Mouse (Mus musculus) adrenal gland, adult 8-10 months (tissue): Measurements from ENCODE around the gene Efcab2. TPM values are rescaled to one million over a fixed set of nuclear protein-coding genes. Genes with fewer than 3 reads are reported as not detected.
"Not testable (repeated sequence)": the region's sequence is repeated elsewhere in the genome, so short reads cannot be mapped to it uniquely, and the experiment has no call there.

Experiments
- DNase-seq: peaks from one replicate; pipeline ENCODE4 v3.0.0; 2022
- total RNA-seq, 4 experiments: library from RNA; stranded (reverse); gene quantifications; 2 replicates each; pipeline ENCODE4 v1.2.4; 2022

The Efcab2 gene
- total RNA-seq, 4 experiments from 2014 or later, result 3.4 to 5.2 (median 4.1) TPM

DNA sequence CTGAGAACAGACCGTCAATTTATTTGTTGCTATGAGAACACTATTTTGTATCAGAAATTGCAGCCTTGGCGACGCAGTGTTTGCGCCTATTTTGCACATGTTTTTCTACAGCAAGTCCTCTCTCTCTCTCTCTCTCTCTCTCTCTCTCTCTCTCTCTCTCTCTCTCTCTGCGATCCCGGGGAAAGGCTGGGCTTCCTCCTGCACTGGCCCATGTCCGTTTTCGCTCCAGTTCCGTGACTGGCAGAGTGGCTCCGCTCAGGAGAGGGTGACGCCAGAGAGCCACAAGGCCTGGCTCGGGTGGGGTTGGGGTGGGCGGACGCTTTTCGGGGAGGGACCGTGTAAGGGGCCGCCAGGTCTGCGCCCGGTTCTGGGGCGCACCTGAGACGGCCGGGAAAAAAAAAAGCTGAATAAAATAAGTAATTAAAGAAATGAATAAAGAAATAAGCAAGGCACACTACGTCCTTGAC lies 407 bp upstream of the Efcab2 start:
- peak; percentile 82 for DNase-seq

- no peak for DNase-seq
Measured at GRCm38 (mm10) chr1:178406765-178407645, 1.1 kb downstream of the Efcab2 start.

DNA sequence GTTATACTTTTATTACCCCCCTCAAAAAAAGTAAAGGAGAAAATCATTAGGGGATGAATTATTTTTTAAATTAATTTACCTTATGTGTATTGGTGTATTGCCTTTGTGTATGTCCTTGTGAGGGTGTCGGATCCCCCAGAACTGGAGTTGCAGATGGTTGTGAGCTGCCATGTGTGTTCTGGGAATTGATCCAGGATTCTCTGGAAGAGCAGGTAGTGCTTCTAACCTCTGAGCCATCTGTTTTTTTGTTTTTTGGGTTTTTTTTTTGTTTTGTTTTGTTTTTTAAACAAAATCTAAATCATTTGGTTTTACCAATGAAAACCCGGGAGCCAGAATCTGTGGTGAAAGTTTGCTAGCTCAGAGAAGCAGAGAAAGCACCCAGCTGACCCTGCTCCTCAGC lies 1.8 kb downstream of the Efcab2 start:
- DNase-seq, result no peak

- peak; percentile 16 for DNase-seq
Measured at GRCm38 (mm10) chr1:178408901-178409361, 3.0 kb downstream of the Efcab2 start.

DNA sequence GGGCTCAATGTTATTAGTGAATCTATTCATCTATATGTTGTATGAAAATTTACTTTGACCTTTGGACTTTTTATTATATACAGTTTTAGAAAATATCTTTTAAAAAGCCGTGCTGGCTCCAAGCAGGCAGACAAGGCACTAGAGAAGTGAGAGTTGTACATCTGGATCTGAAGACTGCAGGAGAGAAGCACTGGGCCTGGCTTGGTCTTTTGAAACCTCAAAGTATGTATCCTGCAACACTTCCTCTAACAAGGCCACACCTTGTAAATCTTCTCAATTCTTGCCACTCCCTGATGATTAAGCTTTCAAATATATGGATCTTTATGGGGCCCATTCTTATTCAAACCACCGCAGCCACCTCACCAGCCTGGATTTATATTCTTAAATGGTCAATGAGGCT lies 7.5 kb downstream of the Efcab2 start:
- DNase-seq, result not testable (repeated sequence)

- no peak for DNase-seq
Measured at GRCm38 (mm10) chr1:178419608-178420007, 13.7 kb downstream of the Efcab2 start.

- DNase-seq, result no peak
Measured at GRCm38 (mm10) chr1:178423662-178424061, 17.8 kb downstream of the Efcab2 start.

DNA sequence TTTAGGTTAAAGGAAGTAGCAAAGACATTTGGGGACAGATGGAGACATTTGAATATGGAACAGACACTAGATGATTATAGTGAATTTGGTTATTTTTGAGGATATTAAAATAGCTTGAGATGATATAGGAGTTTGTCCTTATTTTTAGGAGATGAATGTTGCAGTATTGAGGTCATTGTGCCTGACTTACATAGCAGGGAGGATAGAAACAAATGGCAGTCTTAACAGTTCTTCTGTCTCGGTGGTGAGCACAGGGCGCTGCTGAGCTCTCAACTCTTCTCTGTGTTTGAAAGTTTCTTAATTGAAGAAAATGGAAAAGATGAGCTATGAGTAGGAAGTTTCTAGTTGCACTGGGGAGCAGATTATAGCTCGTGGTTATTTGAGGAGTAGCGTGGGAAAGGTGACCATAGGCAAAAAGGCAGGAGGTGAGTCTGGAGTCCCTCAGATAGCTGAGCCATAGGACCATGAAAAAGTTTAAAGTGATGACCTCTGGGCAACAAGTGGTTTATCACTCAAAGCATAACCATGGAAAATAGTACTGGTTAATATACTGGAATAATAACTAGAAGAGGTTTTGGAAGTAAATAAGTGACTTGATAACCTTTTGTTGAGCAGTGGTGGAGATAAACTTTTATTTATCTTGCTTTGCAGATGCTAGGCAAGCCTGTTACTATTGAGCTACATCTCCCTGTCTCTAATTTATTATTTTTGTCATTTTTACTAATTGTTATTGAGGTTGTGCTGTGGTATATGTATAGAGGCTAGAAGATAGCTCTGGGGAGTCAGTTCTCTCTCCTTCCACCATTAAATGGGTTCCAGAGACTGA lies 25.9 kb downstream of the Efcab2 start:
- DNase-seq, result no peak

- no peak for DNase-seq
Measured at GRCm38 (mm10) chr1:178433619-178434018, 27.7 kb downstream of the Efcab2 start.

DNA sequence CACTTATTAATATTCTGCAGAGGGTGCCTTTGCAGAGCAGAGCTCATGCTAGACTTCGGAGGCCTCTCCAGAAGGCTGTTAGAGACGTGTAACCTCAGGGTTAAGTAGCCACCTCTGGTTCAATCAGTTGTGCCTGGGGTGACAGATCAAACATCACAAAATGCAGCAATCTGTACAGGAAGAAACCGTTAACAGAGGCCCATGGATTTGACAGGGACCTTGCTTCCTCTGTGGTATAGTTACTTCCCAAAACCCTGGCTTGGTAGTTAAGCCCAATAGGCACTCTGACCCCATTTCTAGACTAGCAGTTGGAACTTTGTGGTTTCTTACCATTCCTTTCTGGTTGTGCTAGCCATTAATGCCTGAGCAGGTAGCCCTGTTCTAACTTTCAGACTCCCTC lies 38.5 kb downstream of the Efcab2 start:
- DNase-seq, result no peak

DNA sequence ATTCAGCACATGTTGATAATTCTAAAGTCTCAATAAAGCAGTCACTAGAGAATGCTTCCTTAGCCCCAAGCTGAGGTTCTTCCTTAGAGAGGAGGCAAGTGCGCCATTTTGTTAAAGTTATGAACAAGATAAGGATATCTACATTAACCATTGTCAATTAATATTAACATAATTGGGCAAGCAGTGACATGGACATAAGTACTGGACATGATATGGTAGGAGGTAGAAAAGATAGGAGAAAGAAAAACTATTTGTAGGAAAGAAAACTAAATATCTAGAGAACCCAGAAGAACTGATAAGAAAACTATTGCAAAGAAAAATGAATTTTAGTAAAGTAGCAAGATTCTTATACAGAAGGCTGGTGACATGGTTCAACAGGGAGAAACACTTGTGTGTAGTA lies 41.2 kb downstream of the Efcab2 start:
- no peak for DNase-seq

DNA sequence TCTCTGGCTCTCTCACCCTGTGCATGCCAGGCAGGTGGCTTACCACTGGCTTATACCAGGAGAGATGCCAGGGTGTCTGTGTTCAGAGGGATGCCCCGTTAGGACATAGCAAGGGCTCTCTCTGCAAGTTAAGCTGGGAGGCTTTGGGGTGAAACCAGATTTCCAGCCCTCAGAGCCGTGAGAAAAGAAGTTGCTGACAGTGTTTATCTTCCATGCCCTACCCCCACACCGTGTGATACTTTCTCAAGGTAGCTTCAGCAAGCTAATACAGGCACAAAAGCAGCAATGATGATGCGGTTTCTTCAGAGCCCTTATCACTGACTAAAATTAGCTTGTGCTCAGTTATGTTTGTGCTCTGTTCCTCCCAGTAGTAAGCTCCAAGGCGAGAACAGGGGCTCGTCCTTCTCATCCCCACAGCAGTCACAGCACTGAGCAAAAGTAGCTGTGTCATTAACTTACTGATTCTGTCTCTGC lies 42.4 kb downstream of the Efcab2 start:
- peak; percentile 4 for DNase-seq

DNA sequence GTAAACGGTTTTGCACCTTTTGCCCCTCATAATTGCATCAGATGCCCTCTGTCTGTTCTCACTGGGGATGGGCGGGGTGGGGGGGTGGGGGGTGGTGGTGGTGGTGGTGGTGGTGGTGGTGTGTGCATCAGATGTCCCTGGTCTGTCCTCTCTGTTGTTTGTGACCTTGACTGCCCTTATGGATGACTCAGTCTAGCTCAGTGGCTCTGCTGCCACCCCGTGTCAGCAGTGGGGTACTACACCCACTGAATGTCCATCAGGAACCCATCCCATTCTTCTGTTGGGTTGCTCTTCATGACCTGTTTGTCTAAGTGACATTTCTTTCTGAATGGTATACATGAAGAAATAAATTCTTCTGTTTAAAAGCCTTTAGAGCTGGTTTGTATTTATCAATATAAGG lies 43.3 kb downstream of the Efcab2 start:
- peak; percentile 51 for DNase-seq

DNA sequence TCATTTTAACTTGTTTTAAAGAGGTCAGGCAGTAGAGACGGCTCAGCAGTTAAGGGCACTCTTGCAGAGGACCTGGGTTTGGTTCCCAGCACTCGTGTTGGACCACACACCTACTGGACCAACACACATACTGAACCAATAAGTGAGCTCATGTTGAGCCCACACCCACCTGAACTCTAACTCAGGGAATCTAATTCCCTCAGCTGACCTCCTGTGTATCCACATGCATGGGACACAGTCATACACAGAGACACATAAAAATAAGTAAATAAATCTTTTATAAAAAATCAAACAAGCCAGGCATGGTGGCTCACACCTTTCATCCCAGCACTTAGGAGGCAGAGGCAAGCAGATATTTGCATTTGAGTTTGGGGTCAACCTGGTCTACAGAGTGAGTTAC lies 44.0 kb downstream of the Efcab2 start:
- no peak for DNase-seq

DNA sequence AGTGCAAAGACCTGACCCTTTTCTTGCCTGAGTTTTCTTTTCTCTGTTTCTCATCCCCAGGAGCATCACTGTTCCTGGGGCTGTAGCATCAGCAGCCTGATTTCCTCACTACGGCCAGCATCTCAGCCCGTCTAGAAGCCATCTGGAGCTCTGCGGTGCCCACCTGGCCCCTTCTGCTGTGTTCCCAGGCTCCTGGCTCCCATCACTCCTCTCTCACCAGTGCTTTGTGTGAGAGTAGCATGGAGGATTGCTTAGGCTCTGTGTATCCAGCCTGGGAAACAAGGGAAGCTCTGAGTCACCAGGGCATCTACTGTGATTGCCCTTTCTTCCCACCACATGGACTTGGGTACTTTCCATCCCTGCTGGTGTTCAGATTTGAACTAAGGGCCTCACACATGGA lies 48.2 kb downstream of the Efcab2 start:
- no peak for DNase-seq

- no peak for DNase-seq
Measured at GRCm38 (mm10) chr1:178455120-178455519, 49.2 kb downstream of the Efcab2 start.

DNA sequence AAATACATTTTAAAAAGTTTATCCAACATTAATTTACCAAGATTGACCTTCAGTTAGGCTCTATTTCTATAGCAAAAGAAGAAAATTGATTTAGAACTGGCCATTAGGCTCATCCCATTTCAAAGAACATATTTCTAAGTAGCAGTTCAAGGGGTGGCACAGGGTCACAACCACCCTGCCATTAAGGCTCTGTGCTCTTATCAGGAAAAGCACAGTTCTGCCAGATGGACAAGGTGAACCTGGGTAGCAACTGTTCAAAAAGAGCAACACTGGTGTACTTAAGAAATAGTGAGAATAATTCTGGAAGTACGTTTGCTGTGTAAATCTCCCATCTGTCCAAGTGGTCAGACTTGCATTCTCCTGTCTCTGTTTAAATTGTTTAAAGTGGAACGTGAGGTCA lies 52.1 kb downstream of the Efcab2 start:
- no peak for DNase-seq

- DNase-seq, result peak; percentile 62
Measured at GRCm38 (mm10) chr1:178463712-178464111, 57.8 kb downstream of the Efcab2 start.

DNA sequence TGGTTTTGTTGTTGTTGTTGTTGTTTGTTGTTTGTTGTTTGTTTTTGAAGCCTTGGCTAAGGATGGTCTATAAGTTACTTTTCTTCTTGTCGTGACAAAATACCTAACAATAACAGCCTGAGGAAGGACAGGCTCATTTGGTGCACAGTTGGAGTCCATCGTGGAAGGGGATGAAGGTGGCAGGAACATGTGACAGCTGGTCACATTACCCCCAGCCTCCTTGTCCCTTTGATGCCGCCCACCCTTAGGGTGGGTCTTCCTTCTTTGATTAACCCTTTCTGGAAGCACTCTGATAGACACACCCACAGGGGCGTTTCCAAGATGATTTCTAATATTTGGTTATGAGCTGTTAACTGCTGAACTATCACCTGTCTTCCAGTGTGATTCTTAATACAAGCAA lies 58.3 kb downstream of the Efcab2 start:
- DNase-seq, result no peak

GRCm38 (mm10) chr1:178467594-178467993 lies 61.7 kb downstream of the Efcab2 start:
- DNase-seq, result no peak

GRCm38 (mm10) chr1:178468280-178468679 lies 62.4 kb downstream of the Efcab2 start:
- no peak for DNase-seq

GRCm38 (mm10) chr1:178483854-178484253 lies 78.0 kb downstream of the Efcab2 start:
- DNase-seq, result no peak
